Mouse (Mus musculus) lung, postnatal 0 days (tissue): ENCODE results near the gene Oprm1. TPM values are rescaled to one million over a fixed set of nuclear protein-coding genes. Genes with fewer than 3 reads are reported as not detected.
A peak's percentile ranks its signal among the peaks of the same experiment; 100 is the strongest.

ENCODE experiments used
- ATAC-seq: fragments of 200-750 bp; cut with Nextera tagmentation; 2 replicates; pipeline ENCODE4 v1.8.0; 2017; ENCODE audit warnings: moderate library complexity
- DNase-seq: peaks from one replicate; pipeline ENCODE4 v3.0.0-alpha.2; 2016; ENCODE audit warnings: low spot score
- H3K27ac ChIP-seq: fragments of 300-500 bp; sonication (generic); 2 replicates; pipeline ENCODE4 v1.5.1; 2014; ENCODE audit warnings: antibody characterized with exemption, mild to moderate bottlenecking, low read length, mixed read lengths
- H3K27me3 ChIP-seq: fragments of 300-500 bp; sonication (generic); replicated peaks from 2 replicates; pipeline ENCODE4 v1.6.1; 2014; ENCODE audit warnings: low read length, mixed read lengths; ENCODE audit not compliant: insufficient read depth
- H3K36me3 ChIP-seq: fragments of 300-500 bp; sonication (generic); 2 replicates; pipeline ENCODE4 v1.6.1; 2014; ENCODE audit warnings: low read length, mixed read lengths; ENCODE audit not compliant: insufficient read depth
- H3K4me1 ChIP-seq: fragments of 300-500 bp; sonication (generic); 2 replicates; pipeline ENCODE4 v1.6.1; 2014; ENCODE audit warnings: antibody characterized with exemption, low read depth, low read length, mixed read lengths; ENCODE audit not compliant: insufficient read depth
- H3K4me2 ChIP-seq: fragments of 300-500 bp; sonication (generic); replicated peaks from 2 replicates; pipeline ENCODE4 v1.6.1; 2014; ENCODE audit warnings: low read depth, mild to moderate bottlenecking, low read length, moderate library complexity, mixed read lengths
- H3K4me3 ChIP-seq: fragments of 300-500 bp; sonication (generic); 2 replicates; pipeline ENCODE4 v1.5.1; 2014; ENCODE audit warnings: low read depth, low read length
- H3K9ac ChIP-seq: fragments of 300-500 bp; sonication (generic); replicated peaks from 2 replicates; pipeline ENCODE4 v1.6.1; 2014; ENCODE audit warnings: low read depth, mild to moderate bottlenecking
- H3K9me3 ChIP-seq: fragments of 300-500 bp; sonication (generic); 2 replicates; pipeline ENCODE4 v1.6.1; 2016; ENCODE audit warnings: low read length, mixed read lengths
- CTCF ChIP-seq: IDR thresholded peaks from 2 replicates; pipeline ENCODE4 v1.5.1; 2016; ENCODE audit warnings: antibody characterized with exemption, mild to moderate bottlenecking
- EP300 ChIP-seq: IDR thresholded peaks from 2 replicates; pipeline ENCODE4 v1.6.1; 2016; ENCODE audit warnings: antibody characterized with exemption, mild to moderate bottlenecking, control low read depth
- WGBS: fragments of 180-500 bp; shearing (Covaris S2); extraction: QIAGEN DNeasy Blood & Tissue Kit; methylation state at CpG from one replicate; pipeline ENCODE4 v1.1.7; 2014; 5-methylcytosine and 5-hydroxymethylcytosine counted together
- polyA plus RNA-seq: library from polyadenylated mRNA; unstranded; fragments of >200 nt; fragmentation: Nextera tagmentation; extraction: Ambion mirVana; gene quantifications from 2 replicates; pipeline ENCODE4 v1.2.1, GENCODE M21; 2015

Gene Oprm1
- polyA plus RNA-seq, 1 experiment from 2014 or later: not detected

GRCm38 (mm10) chr10:7004980-7005538, 246.8 kb downstream of the Oprm1 start:
- ATAC-seq (no peak), DNase-seq (no peak)
- no peak overlapping the region for H3K4me3 ChIP-seq
- no peaks in the 10 kb centered on the region for H3K36me3 ChIP-seq
- WGBS: 48% methylated on average over 5 of the region's 5 CpGs
- no peak overlapping the region for H3K4me2 ChIP-seq
- TF ChIP-seq EP300 (no peak), CTCF (no peak)
- H3K4me1 ChIP-seq: no peaks in the 10 kb centered on the region
- no peak overlapping the region for H3K9ac ChIP-seq
- no peak overlapping the region for H3K27ac ChIP-seq
- no peaks in the 10 kb centered on the region for H3K9me3 ChIP-seq
- H3K27me3 ChIP-seq: no peaks in the 10 kb centered on the region

DNA sequence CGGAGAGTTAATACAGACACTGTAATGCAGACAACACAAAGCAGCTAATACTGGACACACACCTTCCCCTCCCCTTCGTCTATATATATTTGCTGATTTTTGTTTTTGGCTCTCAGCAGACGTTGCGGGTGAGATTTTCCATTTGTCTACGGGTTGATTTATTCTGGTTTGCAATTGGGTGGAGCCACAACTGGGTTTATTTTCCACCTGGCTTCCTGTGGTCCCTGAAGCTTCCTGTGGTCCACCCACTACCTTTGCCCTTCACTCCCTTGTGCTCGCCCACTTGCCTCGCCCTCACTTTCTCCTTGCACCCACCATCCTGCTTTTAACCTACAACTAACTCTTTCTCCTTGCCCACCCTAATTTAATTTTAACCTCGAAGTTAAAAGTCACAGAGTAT, 252.2 kb downstream of the Oprm1 start:
- ATAC-seq (no peak), DNase-seq (no peak)
- Histone ChIP-seq H3K36me3 (no peaks in the 10 kb centered on the region), H3K9me3 (no peaks in the 10 kb centered on the region), H3K4me3 (no peak overlapping the region), H3K4me2 (no peak overlapping the region), H3K27ac (no peak overlapping the region), H3K4me1 (no peaks in the 10 kb centered on the region), H3K27me3 (no peaks in the 10 kb centered on the region), H3K9ac (no peak overlapping the region)
- 74% methylated on average over 8 of the region's 8 CpGs for WGBS
- no peak for TF ChIP-seq CTCF
- TF ChIP-seq EP300: no peak

- H3K4me3 ChIP-seq: no peak overlapping the region
- H3K27me3 ChIP-seq: no peaks in the 10 kb centered on the region
- no peak for DNase-seq
- no peak overlapping the region for H3K9ac ChIP-seq
- TF ChIP-seq CTCF: peak; percentile 26; the same call in 1 of the 2 replicates
- no peak for TF ChIP-seq EP300
- H3K4me2 ChIP-seq: no peak overlapping the region
- H3K4me1 ChIP-seq: no peaks in the 10 kb centered on the region
- no peaks in the 10 kb centered on the region for H3K36me3 ChIP-seq
- no peaks in the 10 kb centered on the region for H3K9me3 ChIP-seq
- ATAC-seq: no peak
- no peak overlapping the region for H3K27ac ChIP-seq
- WGBS: 18% methylated on average over 1 of the region's 1 CpGs
Observed at GRCm38 (mm10) chr10:7015199-7015598, 256.9 kb downstream of the Oprm1 start.

- Histone ChIP-seq H3K9ac (no peak overlapping the region), H3K4me1 (no peaks in the 10 kb centered on the region), H3K27ac (no peak overlapping the region), H3K36me3 (no peaks in the 10 kb centered on the region), H3K4me3 (no peak overlapping the region), H3K9me3 (no peaks in the 10 kb centered on the region), H3K4me2 (no peak overlapping the region), H3K27me3 (no peaks in the 10 kb centered on the region)
- ATAC-seq (peak; percentile 80), DNase-seq (peak; percentile 78)
- 32% methylated on average over 7 of the region's 7 CpGs for WGBS
- TF ChIP-seq CTCF: no peak
Observed at GRCm38 (mm10) chr10:7019781-7020386, 261.6 kb downstream of the Oprm1 start.

GRCm38 (mm10) chr10:7020551-7020950, 262.2 kb downstream of the Oprm1 start:
- DNase-seq (no peak), ATAC-seq (no peak)
- Histone ChIP-seq H3K4me1 (no peaks in the 10 kb centered on the region), H3K27me3 (no peaks in the 10 kb centered on the region), H3K36me3 (no peaks in the 10 kb centered on the region), H3K4me3 (no peak overlapping the region), H3K9ac (no peak overlapping the region), H3K27ac (no peak overlapping the region), H3K4me2 (no peak overlapping the region), H3K9me3 (no peaks in the 10 kb centered on the region)
- 81% methylated on average over 9 of the region's 9 CpGs for WGBS
- TF ChIP-seq CTCF (no peak), EP300 (no peak)

GRCm38 (mm10) chr10:7025028-7025427, 266.7 kb downstream of the Oprm1 start:
- no peak for TF ChIP-seq EP300
- no peak for TF ChIP-seq CTCF
- Histone ChIP-seq H3K9me3 (no peaks in the 10 kb centered on the region), H3K9ac (no peak overlapping the region), H3K4me1 (no peaks in the 10 kb centered on the region), H3K36me3 (no peaks in the 10 kb centered on the region), H3K27me3 (no peaks in the 10 kb centered on the region), H3K4me2 (no peak overlapping the region), H3K27ac (no peak overlapping the region), H3K4me3 (no peak overlapping the region)
- DNase-seq: no peak
- WGBS: 71% methylated on average over 1 of the region's 1 CpGs
- ATAC-seq: no peak
